Comparison of ENCODE assay signal across 9 mouse cellular contexts in the genomic region with DNA sequence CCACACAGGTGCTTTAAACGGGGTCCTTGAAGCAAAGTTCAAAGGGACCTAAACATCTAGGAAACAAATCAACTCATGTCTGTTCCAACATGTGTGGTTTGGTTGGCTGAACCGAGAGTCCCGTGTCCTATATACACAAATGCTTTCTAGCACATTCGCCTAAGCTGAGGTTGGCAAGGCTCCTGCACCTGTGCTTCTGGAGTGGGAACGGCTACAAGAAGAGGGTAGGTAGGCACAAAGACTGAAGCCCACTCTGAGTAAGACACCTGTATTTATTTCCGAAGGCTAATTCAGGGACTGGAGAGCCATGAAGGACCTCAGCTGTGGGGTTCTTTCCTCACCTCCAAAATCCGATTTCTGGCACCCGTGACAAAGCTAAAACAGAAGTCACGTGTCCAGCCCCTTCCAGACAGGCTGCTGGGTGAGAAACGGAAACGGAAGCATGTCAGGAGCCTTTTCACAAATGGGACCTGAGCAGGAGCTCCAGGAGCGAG. TPM values are rescaled to one million over a fixed set of nuclear protein-coding genes. Genes with fewer than 3 reads are reported as not detected.
DNase-seq lines count a peak whose midpoint lies in the region; ATAC-seq and TF ChIP-seq lines count a peak whose summit lies in the region.
"Had no signal": no experiment of that assay in that cellular context is flagged by ENCODE, and none has a peak within 500 bp of the region (broad histone marks: within the 10 kb centered on the region; RNA-seq: fewer than 3 reads in every experiment).

No protein-coding gene starts in this region.

- H3K27me3 ChIP-seq in kidney, adult 2 months (replicated peaks; ENCODE audit: control insufficient read depth, insufficient read depth, low read length) = no peaks in the 10 kb centered on the region
- no peaks in the 10 kb centered on the region for H3K27me3 ChIP-seq in embryonic facial prominence, embryonic 10.5 days (replicated peaks; ENCODE audit: low read depth, poor library complexity, severe bottlenecking)
- H3K27me3 ChIP-seq in forebrain, postnatal 0 days (ENCODE audit: insufficient read depth, low read length) = no peaks in the 10 kb centered on the region
- H3K27me3 ChIP-seq in intestine, postnatal 0 days (replicated peaks; ENCODE audit: control insufficient read depth, insufficient read depth, low read length) = no peaks in the 10 kb centered on the region

- WGBS in kidney, adult 2 months = 45% methylated on average over 12 of the region's 12 CpGs
- 74% methylated on average over 12 of the region's 12 CpGs for whole genome bisulfite sequencing in embryonic facial prominence, embryonic 10.5 days
- 74% methylated on average over 12 of the region's 12 CpGs for WGBS in forebrain, postnatal 0 days
- WGBS in intestine, postnatal 0 days = 79% methylated on average over 12 of the region's 12 CpGs

- H3K4me2 ChIP-seq in forebrain, postnatal 0 days (ENCODE audit: low read depth) = no peak overlapping the region
- H3K4me2 ChIP-seq in intestine, postnatal 0 days (replicated peaks; ENCODE audit: low read depth) = 0 out of 2 replicates have a peak overlapping the region, but pooled peaks have one; percentile 13

- TF ChIP-seq POLR2A in kidney, adult 2 months (IDR thresholded peaks at IDR 0.05; ENCODE audit: low read depth, low read length) = no peak

- H3K4me3 ChIP-seq in kidney, adult 2 months (ENCODE audit: insufficient read depth, low read depth, low read length) = no peak overlapping the region
- peak overlapping the region; percentile 20; the same call in 1 of the 2 replicates for H3K4me3 ChIP-seq in embryonic facial prominence, embryonic 10.5 days
- no peak overlapping the region for H3K4me3 ChIP-seq in forebrain, postnatal 0 days (ENCODE audit: low read depth, low read length)
- H3K4me3 ChIP-seq in intestine, postnatal 0 days (ENCODE audit: low read depth, low read length) = no peak overlapping the region

- peaks cover 2% of the 10 kb centered on the region; the same call in 1 of the 2 replicates for H3K4me1 ChIP-seq in kidney, adult 2 months (ENCODE audit: control insufficient read depth, insufficient read depth, low read length)
- peaks cover 12% of the 10 kb centered on the region for H3K4me1 ChIP-seq in embryonic facial prominence, embryonic 10.5 days
- H3K4me1 ChIP-seq in forebrain, postnatal 0 days (ENCODE audit: insufficient read depth) = no peaks in the 10 kb centered on the region
- H3K4me1 ChIP-seq in intestine, postnatal 0 days (replicated peaks; ENCODE audit: control insufficient read depth, insufficient read depth, low read length) = no peaks in the 10 kb centered on the region

- H3K9me3 ChIP-seq in embryonic facial prominence, embryonic 10.5 days = no peaks in the 10 kb centered on the region
- H3K9me3 ChIP-seq in forebrain, postnatal 0 days (ENCODE audit: low read length) = no peaks in the 10 kb centered on the region
- no peaks in the 10 kb centered on the region for H3K9me3 ChIP-seq in intestine, postnatal 0 days (ENCODE audit: control insufficient read depth)

- no peaks in the 10 kb centered on the region for H3K36me3 ChIP-seq in kidney, adult 2 months (ENCODE audit: control insufficient read depth, insufficient read depth, low read length)
- H3K36me3 ChIP-seq in embryonic facial prominence, embryonic 10.5 days (replicated peaks) = no peaks in the 10 kb centered on the region
- no peaks in the 10 kb centered on the region for H3K36me3 ChIP-seq in forebrain, postnatal 0 days (ENCODE audit: insufficient read depth)
- no peaks in the 10 kb centered on the region for H3K36me3 ChIP-seq in intestine, postnatal 0 days (ENCODE audit: control insufficient read depth, insufficient read depth)

- H3K9ac ChIP-seq in forebrain, postnatal 0 days = no peak overlapping the region
- no peak overlapping the region for H3K9ac ChIP-seq in intestine, postnatal 0 days (ENCODE audit: low read depth, low read length)

- peak; percentile 28 for DNase-seq in kidney, adult 2 months
- DNase-seq in kidney, postnatal 14 days = no peak
- DNase-seq in embryonic facial prominence, embryonic 10.5 days (ENCODE audit: low spot score) = peak; percentile 15
- DNase-seq in forebrain, postnatal 0 days = no peak
- no peak for DNase-seq in right cerebral cortex, postnatal 10 days (ENCODE audit: low spot score in 2 of 2)
- no peak for DNase-seq in adrenal gland, adult 2 months
- no peak for DNase-seq in thymus, adult 18-20 months

- no peak for TF ChIP-seq CTCF in kidney, adult 2 months (conservative IDR thresholded peaks at IDR 0.05; ENCODE audit: insufficient read depth, insufficient read length, low read depth, low read length)
- TF ChIP-seq CTCF in forebrain, postnatal 0 days (IDR thresholded peaks at IDR 0.05; ENCODE audit: low read depth) = no peak
- TF ChIP-seq CTCF in intestine, postnatal 0 days (IDR thresholded peaks at IDR 0.05; ENCODE audit: low read depth) = no peak

- ATAC-seq in forebrain, postnatal 0 days = 0 out of 2 replicates have a peak, but pooled peaks have one; percentile 8
- ATAC-seq in intestine, postnatal 0 days = no peak

- 0 out of 2 replicates have a peak overlapping the region, but pooled peaks have one; percentile 14 for H3K27ac ChIP-seq in kidney, adult 2 months (ENCODE audit: insufficient read depth, low read depth, low read length)
- H3K27ac ChIP-seq in embryonic facial prominence, embryonic 10.5 days (replicated peaks) = no peak overlapping the region
- no peak overlapping the region for H3K27ac ChIP-seq in forebrain, postnatal 0 days (ENCODE audit: low read depth, low read length)
- H3K27ac ChIP-seq in intestine, postnatal 0 days (ENCODE audit: low read depth, low read length) = no peak overlapping the region

RNA-seq across cellular contexts. Expression of gene Mep1a, which starts 42.8 kb away (rescaled TPM):
- 451 and 624 TPM in 2 replicates for polyA plus RNA-seq in kidney, adult 2 months (2012; rRNA removed)
- polyA plus RNA-seq in embryonic facial prominence, embryonic 10.5 days (2016; fragmentation: Nextera tagmentation; extraction: Ambion mirVana) = not detected in 2 replicates
- total RNA-seq in forebrain, postnatal 0 days (2014; rRNA removed) = 0.08 TPM in 1 of 2 replicates, not detected in the other
- polyA plus RNA-seq in forebrain, postnatal 0 days (2015; fragmentation: Nextera tagmentation; extraction: Ambion mirVana) = 0.15 TPM in 1 of 2 replicates, not detected in the other
- polyA plus RNA-seq in intestine, postnatal 0 days (2015; fragmentation: Nextera tagmentation; extraction: Ambion mirVana) = 147 and 153 TPM in 2 replicates
- total RNA-seq in adrenal gland, adult 2 months (2021) = under 1 TPM in 1 of 2 experiments, not detected in 1; 0.14 TPM
- polyA plus RNA-seq in adrenal gland, adult 2 months (2012; rRNA removed) = not detected in 2 replicates
- total RNA-seq: gastrocnemius, postnatal 4 days had no signal

Comparison
In these comparisons a context has a peak if more than half of its experiments do, and no peak if none do; other contexts are left out.
1. DNase-seq: peak in kidney, adult 2 months (single experiment) and embryonic facial prominence, embryonic 10.5 days (single experiment); none in kidney, postnatal 14 days (single experiment), forebrain, postnatal 0 days (single experiment), right cerebral cortex, postnatal 10 days (0 of 2), adrenal gland, adult 2 months (single experiment) and thymus, adult 18-20 months (0 of 2).
2. RNA of gene Mep1a, which starts 42.8 kb away (polyA plus RNA-seq): 451 to 624 TPM in kidney, adult 2 months and 147 to 153 TPM in intestine, postnatal 0 days; 0.15 TPM in forebrain, postnatal 0 days, not detected in embryonic facial prominence, embryonic 10.5 days and not detected in adrenal gland, adult 2 months; every median in the first group is over 100 times any median in the second.